Comparison of ENCODE assay signal across 8 mouse cellular contexts in genomic region chr9:121366864-121367245, GRCm38 (mm10).
DNase-seq lines count a peak whose midpoint lies in the region; ATAC-seq lines count a peak whose summit lies in the region.

No protein-coding gene starts in this region.

- ATAC-seq in embryonic facial prominence, embryonic 13.5 days (ENCODE audit: insufficient number of reproducible peaks, insufficient read depth, low FRiP score, low TSS enrichment, low read depth), result no peak

- H3K4me1 ChIP-seq in embryonic facial prominence, embryonic 13.5 days, result peaks cover 31% of the 10 kb centered on the region
- H3K4me1 ChIP-seq in embryonic facial prominence, embryonic 10.5 days, result peaks cover 43% of the 10 kb centered on the region

- 70% methylated on average over 12 of the region's 12 CpGs for WGBS in embryonic facial prominence, embryonic 13.5 days
- WGBS in embryonic facial prominence, embryonic 10.5 days, result 76% methylated on average over 12 of the region's 12 CpGs

- peak overlapping the region; percentile 73 for H3K27ac ChIP-seq in embryonic facial prominence, embryonic 13.5 days
- no peak overlapping the region for H3K27ac ChIP-seq in embryonic facial prominence, embryonic 10.5 days (replicated peaks)

- DNase-seq in embryonic facial prominence, embryonic 10.5 days (ENCODE audit: low spot score), result no peak
- DNase-seq in right cerebral cortex, postnatal 10 days (ENCODE audit: low spot score in 2 of 2), result peak; percentile 82 to 84
- DNase-seq in right cerebral cortex, postnatal 25 days, result no peak
- peak; percentile 39 for DNase-seq in heart, postnatal 25 days (ENCODE audit: low spot score)
- DNase-seq in embryo, embryonic 10.5 days (ENCODE audit: low spot score), result no peak
- no peak for DNase-seq in right cerebral cortex, postnatal 36 days (ENCODE audit: low spot score in 2 of 2)
- no peak for DNase-seq in spleen, postnatal 4 days (ENCODE audit: low spot score in 2 of 2)

- H3K27me3 ChIP-seq in embryonic facial prominence, embryonic 13.5 days, result no peaks in the 10 kb centered on the region
- H3K27me3 ChIP-seq in embryonic facial prominence, embryonic 10.5 days (replicated peaks; ENCODE audit: low read depth, poor library complexity, severe bottlenecking), result 0 out of 2 replicates have a peak, but pooled peaks cover 5% of the 10 kb centered on the region

- intact Hi-C loops in heart, postnatal 25 days (cut with DNase I), result no loop called here

- no peaks in the 10 kb centered on the region for H3K9me3 ChIP-seq in embryonic facial prominence, embryonic 13.5 days
- no peaks in the 10 kb centered on the region for H3K9me3 ChIP-seq in embryonic facial prominence, embryonic 10.5 days

- H3K9ac ChIP-seq in embryonic facial prominence, embryonic 13.5 days, result peak overlapping the region; percentile 44; the same call in 1 of the 2 replicates

- no peak overlapping the region for H3K4me3 ChIP-seq in embryonic facial prominence, embryonic 13.5 days
- H3K4me3 ChIP-seq in embryonic facial prominence, embryonic 10.5 days, result no peak overlapping the region

- peak overlapping the region; percentile 21 for H3K4me2 ChIP-seq in embryonic facial prominence, embryonic 13.5 days

- H3K36me3 ChIP-seq in embryonic facial prominence, embryonic 13.5 days, result peaks cover 14% of the 10 kb centered on the region
- H3K36me3 ChIP-seq in embryonic facial prominence, embryonic 10.5 days (replicated peaks), result peaks cover 26% of the 10 kb centered on the region

Comparison
In these comparisons a context has a peak if more than half of its experiments do, and no peak if none do; other contexts are left out.
1. DNase-seq: peak in right cerebral cortex, postnatal 10 days (2 of 2) and heart, postnatal 25 days (single experiment); none in embryonic facial prominence, embryonic 10.5 days (single experiment), right cerebral cortex, postnatal 25 days (single experiment), embryo, embryonic 10.5 days (single experiment), right cerebral cortex, postnatal 36 days (0 of 2) and spleen, postnatal 4 days (0 of 2).